Mouse (Mus musculus) heart, embryonic 12.5 days (tissue): ENCODE data around the gene Cntnap1. TPM values are rescaled to one million over a fixed set of nuclear protein-coding genes. Genes with fewer than 3 reads are reported as not detected.
"Not testable (repeated sequence)": the region's sequence is repeated elsewhere in the genome, so short reads cannot be mapped to it uniquely, and the experiment has no call there.

ENCODE experiments used
- ATAC-seq: fragments of 200-750 bp; cut with Nextera tagmentation; 2 replicates; pipeline ENCODE4 v1.8.0; 2017; ENCODE audit warnings: moderate TSS enrichment, moderate library complexity; ENCODE audit not compliant: insufficient number of reproducible peaks, low FRiP score
- H3K27ac ChIP-seq: fragments of 300-500 bp; sonication (generic); 2 replicates; pipeline ENCODE4 v1.5.1; 2016; ENCODE audit warnings: mild to moderate bottlenecking, moderate library complexity; ENCODE audit not compliant: poor library complexity, severe bottlenecking
- H3K27me3 ChIP-seq: fragments of 300-500 bp; sonication (generic); replicated peaks from 2 replicates; pipeline ENCODE4 v1.6.1; 2016; ENCODE audit warnings: mild to moderate bottlenecking, moderate library complexity
- H3K36me3 ChIP-seq: fragments of 300-500 bp; sonication (generic); 2 replicates; pipeline ENCODE4 v1.6.1; 2016; ENCODE audit warnings: mild to moderate bottlenecking, moderate library complexity
- H3K4me1 ChIP-seq: fragments of 300-500 bp; sonication (generic); replicated peaks from 2 replicates; pipeline ENCODE4 v1.6.1; 2016; ENCODE audit warnings: mild to moderate bottlenecking
- H3K4me2 ChIP-seq: fragments of 300-500 bp; sonication (generic); 2 replicates; pipeline ENCODE4 v1.6.1; 2016; ENCODE audit warnings: mild to moderate bottlenecking, moderate library complexity
- H3K4me3 ChIP-seq: fragments of 300-500 bp; sonication (generic); 2 replicates; pipeline ENCODE4 v1.5.1; 2016; ENCODE audit warnings: mild to moderate bottlenecking
- H3K9ac ChIP-seq: fragments of 300-500 bp; sonication (generic); 2 replicates; pipeline ENCODE4 v1.6.1; 2016; ENCODE audit warnings: mild to moderate bottlenecking, moderate library complexity
- H3K9me3 ChIP-seq: fragments of 300-500 bp; sonication (generic); replicated peaks from 2 replicates; pipeline ENCODE4 v1.6.1; 2016; ENCODE audit warnings: mild to moderate bottlenecking, moderate library complexity
- WGBS: fragments of 180-500 bp; shearing (Covaris S2); methylation state at CpG from one replicate; pipeline ENCODE4 v1.1.7; 2016; 5-methylcytosine and 5-hydroxymethylcytosine counted together
- polyA plus RNA-seq: library from polyadenylated mRNA; unstranded; fragments of >200 nt; fragmentation: Nextera tagmentation; extraction: Ambion mirVana; gene quantifications from 2 replicates; pipeline ENCODE4 v1.2.1, GENCODE M21; 2016

Gene Cntnap1
- polyA plus RNA-seq, result 0.37 and 0.71 TPM in 2 replicates

GRCm38 (mm10) chr11:101170354-101170810 is at the start of gene Cntnap1:
TSS of gene Cntnap1 (plus strand) at chr11:101170523.
- Histone ChIP-seq H3K9ac (peak within 1 kb of the TSS; percentile 83), H3K4me3 (peak within 1 kb of the TSS; percentile 73), H3K4me1 (peaks cover 60% of the 10 kb centered on the region)

DNA sequence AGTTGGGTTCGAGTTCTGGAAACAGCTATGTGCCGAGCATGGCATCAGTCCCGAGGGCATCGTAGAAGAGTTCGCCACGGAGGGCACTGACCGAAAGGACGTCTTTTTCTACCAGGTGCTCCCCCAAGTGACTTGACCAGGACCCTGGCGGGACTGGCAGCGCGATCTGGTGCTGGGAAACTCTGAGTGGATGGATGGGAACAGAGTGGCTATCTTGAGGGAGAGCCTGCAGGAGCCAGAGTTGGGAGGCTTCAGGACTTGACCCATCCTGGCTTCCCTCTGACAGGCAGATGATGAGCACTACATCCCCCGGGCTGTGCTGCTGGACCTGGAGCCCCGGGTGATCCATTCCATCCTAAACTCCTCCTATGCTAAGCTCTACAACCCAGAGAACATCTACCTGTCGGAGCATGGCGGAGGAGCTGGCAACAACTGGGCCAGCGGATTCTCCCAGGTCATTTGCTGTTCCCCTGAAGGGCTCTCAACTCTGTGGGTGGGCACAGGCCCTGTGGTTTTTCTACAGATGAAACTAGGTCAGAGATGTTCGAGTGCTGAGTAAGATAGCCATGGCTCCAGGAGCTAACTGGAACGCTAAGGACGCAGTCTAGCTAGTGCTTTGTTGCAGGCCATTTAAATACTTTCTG is 49.7 kb upstream of the Cntnap1 start:
- ATAC-seq, result no peak
- WGBS, result 20% methylated on average over 19 of the region's 19 CpGs
- peaks cover 38% of the 10 kb centered on the region for H3K36me3 ChIP-seq

More at GRCm38 (mm10) chr11:101170354-101170810, at the start of gene Cntnap1:
- under 1% methylated on average over 35 of the region's 35 CpGs for WGBS
- no peak for ATAC-seq
- no peaks in the 10 kb centered on the region for H3K9me3 ChIP-seq
- H3K36me3 ChIP-seq, result peaks cover 28% of the 10 kb centered on the region
- peaks cover 49% of the 10 kb centered on the region for H3K27me3 ChIP-seq
- H3K27ac ChIP-seq, result peak within 1 kb of the TSS; percentile 84
- H3K4me2 ChIP-seq, result peak within 1 kb of the TSS; percentile 89

DNA sequence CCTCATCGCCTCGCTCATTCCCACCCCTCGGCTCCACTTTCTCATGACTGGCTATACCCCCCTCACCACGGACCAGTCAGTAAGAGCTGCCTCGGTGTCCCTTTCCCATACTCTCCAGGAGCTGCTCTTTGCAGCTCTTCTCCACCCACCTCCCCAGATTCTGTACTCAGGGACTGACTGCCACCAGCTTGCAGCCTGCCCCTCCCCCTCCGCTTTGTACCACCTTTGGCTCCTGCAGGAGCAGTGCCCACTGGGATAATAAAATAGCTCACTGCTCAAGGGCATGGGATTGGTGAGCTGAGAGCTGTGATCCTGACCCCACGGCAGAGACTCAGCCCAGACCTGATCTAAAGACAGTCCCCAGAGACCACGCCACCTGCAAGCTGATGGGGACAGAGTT is 45.8 kb upstream of the Cntnap1 start:
- WGBS, result 89% methylated on average over 8 of the region's 8 CpGs
- H3K4me3 ChIP-seq, H3K9me3 ChIP-seq, H3K4me2 ChIP-seq, ATAC-seq, H3K4me1 ChIP-seq, H3K9ac ChIP-seq, H3K27ac ChIP-seq, H3K27me3 ChIP-seq: not testable (repeated sequence)
- H3K36me3 ChIP-seq, result peaks cover 56% of the 10 kb centered on the region

More for the DNA sequence above, 49.7 kb upstream of the Cntnap1 start:
- Histone ChIP-seq H3K9ac (peak overlapping the region; percentile 82), H3K9me3 (no peaks in the 10 kb centered on the region), H3K27ac (peak overlapping the region; percentile 81; the same call in 1 of the 2 replicates), H3K4me1 (peaks cover 27% of the 10 kb centered on the region), H3K4me3 (peak overlapping the region; percentile 86), H3K4me2 (peak overlapping the region; percentile 74), H3K27me3 (no peaks in the 10 kb centered on the region)

DNA sequence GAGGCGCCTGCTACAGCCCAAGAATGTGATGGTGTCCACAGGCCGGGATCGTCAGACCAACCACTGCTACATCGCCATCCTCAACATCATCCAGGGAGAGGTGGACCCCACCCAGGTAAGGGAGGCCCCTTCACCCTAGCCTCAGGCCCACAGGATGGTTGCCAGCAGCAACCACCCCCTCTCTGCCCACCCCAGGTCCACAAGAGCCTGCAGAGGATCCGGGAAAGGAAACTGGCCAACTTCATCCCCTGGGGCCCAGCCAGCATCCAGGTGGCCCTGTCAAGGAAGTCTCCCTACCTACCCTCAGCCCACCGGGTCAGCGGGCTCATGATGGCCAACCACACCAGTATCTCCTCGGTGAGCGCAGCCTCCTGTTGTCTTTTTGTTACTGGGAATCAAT is 45.3 kb upstream of the Cntnap1 start:
- H3K27me3 ChIP-seq, H3K9ac ChIP-seq, H3K4me2 ChIP-seq, H3K4me3 ChIP-seq, ATAC-seq, H3K27ac ChIP-seq, H3K9me3 ChIP-seq: not testable (repeated sequence)
- 96% methylated on average over 9 of the region's 9 CpGs for WGBS
- Histone ChIP-seq H3K36me3 (peaks cover 56% of the 10 kb centered on the region), H3K4me1 (peaks cover 12% of the 10 kb centered on the region)

DNA sequence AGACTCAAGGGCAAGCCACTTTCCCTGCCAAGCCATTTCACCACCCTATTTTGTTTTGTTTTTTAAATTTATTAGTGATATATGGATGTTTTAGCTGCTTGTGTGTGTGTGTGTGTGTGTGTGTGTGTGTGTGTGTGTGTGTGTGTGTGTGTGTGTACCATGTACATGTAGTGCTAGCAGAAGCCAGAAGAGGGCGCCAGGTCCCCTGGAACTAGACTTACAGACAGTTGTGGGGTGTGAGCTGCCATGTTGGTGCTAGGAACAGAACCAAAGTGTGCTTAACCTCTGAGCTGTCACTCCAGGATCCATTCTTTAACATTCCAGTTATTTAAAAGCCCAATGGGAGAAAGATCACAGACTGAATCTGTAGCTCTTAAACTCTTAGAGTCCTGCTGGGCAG is 43.2 kb upstream of the Cntnap1 start:
- H3K4me1 ChIP-seq, result peaks cover 11% of the 10 kb centered on the region
- H3K27ac ChIP-seq, result no peak overlapping the region
- no peaks in the 10 kb centered on the region for H3K27me3 ChIP-seq
- WGBS, result 100% methylated on average over 1 of the region's 1 CpGs
- no peak overlapping the region for H3K9ac ChIP-seq
- H3K9me3 ChIP-seq, result peaks cover 6% of the 10 kb centered on the region
- H3K36me3 ChIP-seq, result peaks cover 51% of the 10 kb centered on the region
- H3K4me3 ChIP-seq, result no peak overlapping the region
- H3K4me2 ChIP-seq, result no peak overlapping the region
- ATAC-seq, result no peak

- WGBS, result 76% methylated on average over 11 of the region's 11 CpGs
These were observed 41.2 kb upstream of the Cntnap1 start for GRCm38 (mm10) chr11:101128996-101129577.

GRCm38 (mm10) chr11:101130056-101130756 is 40.1 kb upstream of the Cntnap1 start:
- Histone ChIP-seq H3K9me3 (peaks cover 6% of the 10 kb centered on the region), H3K9ac (0 out of 2 replicates have a peak overlapping the region, but pooled peaks have one; percentile 40), H3K36me3 (peaks cover 22% of the 10 kb centered on the region), H3K4me1 (peaks cover 16% of the 10 kb centered on the region), H3K27me3 (no peaks in the 10 kb centered on the region), H3K4me3 (no peak overlapping the region), H3K4me2 (peak overlapping the region; percentile 50), H3K27ac (peak overlapping the region; percentile 88)
- 22% methylated on average over 18 of the region's 18 CpGs for WGBS
- ATAC-seq, result peak; percentile 41; the same call in 1 of the 2 replicates

More at GRCm38 (mm10) chr11:101128996-101129577, 41.2 kb upstream of the Cntnap1 start:
- no peak overlapping the region for H3K4me3 ChIP-seq
- H3K36me3 ChIP-seq, result peaks cover 31% of the 10 kb centered on the region
- no peak overlapping the region for H3K4me2 ChIP-seq
- H3K4me1 ChIP-seq, result peaks cover 11% of the 10 kb centered on the region
- no peak for ATAC-seq
- no peaks in the 10 kb centered on the region for H3K27me3 ChIP-seq
- peaks cover 6% of the 10 kb centered on the region for H3K9me3 ChIP-seq
- no peak overlapping the region for H3K27ac ChIP-seq
- H3K9ac ChIP-seq, result no peak overlapping the region

- H3K36me3 ChIP-seq, result peaks cover 12% of the 10 kb centered on the region
- H3K4me2 ChIP-seq, result no peak overlapping the region
- H3K27ac ChIP-seq, result no peak overlapping the region
- H3K9ac ChIP-seq, result no peak overlapping the region
- ATAC-seq, result no peak
- no peaks in the 10 kb centered on the region for H3K27me3 ChIP-seq
- H3K4me3 ChIP-seq, result no peak overlapping the region
- peaks cover 6% of the 10 kb centered on the region for H3K9me3 ChIP-seq
- H3K4me1 ChIP-seq, result peaks cover 16% of the 10 kb centered on the region
- 69% methylated on average over 2 of the region's 2 CpGs for WGBS
These were observed 39.1 kb upstream of the Cntnap1 start for GRCm38 (mm10) chr11:101131187-101131586.

- Histone ChIP-seq H3K4me3 (no peak overlapping the region), H3K9me3 (peaks cover 6% of the 10 kb centered on the region), H3K4me1 (peaks cover 16% of the 10 kb centered on the region), H3K9ac (no peak overlapping the region), H3K4me2 (no peak overlapping the region), H3K27me3 (no peaks in the 10 kb centered on the region), H3K27ac (no peak overlapping the region), H3K36me3 (peaks cover 7% of the 10 kb centered on the region)
- no peak for ATAC-seq
- WGBS, result 89% methylated on average over 6 of the region's 6 CpGs
These were observed 38.6 kb upstream of the Cntnap1 start for GRCm38 (mm10) chr11:101131701-101132100.

DNA sequence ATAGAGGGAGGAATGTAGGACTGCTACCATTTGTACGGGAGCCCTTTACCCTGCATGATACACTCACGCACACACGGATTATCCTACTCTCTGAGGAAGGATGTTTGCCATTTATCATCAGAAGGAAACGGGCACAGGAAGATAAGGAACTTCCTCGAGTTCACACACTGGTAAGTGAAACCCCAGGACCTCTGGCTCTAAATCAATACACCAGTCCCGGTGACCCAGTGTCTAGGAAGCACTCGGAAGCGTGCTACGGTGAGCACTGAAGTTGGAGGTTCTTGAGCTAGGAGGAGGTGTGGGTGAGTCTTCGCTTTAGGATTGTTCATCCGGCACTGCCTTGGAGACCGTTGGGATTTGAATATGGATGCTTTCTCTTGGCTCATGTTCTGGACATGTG is 37.3 kb upstream of the Cntnap1 start:
- no peak overlapping the region for H3K4me2 ChIP-seq
- WGBS, result 43% methylated on average over 12 of the region's 12 CpGs
- no peaks in the 10 kb centered on the region for H3K9me3 ChIP-seq
- H3K9ac ChIP-seq, result no peak overlapping the region
- no peaks in the 10 kb centered on the region for H3K36me3 ChIP-seq
- ATAC-seq, result no peak
- no peak overlapping the region for H3K4me3 ChIP-seq
- H3K27ac ChIP-seq, result no peak overlapping the region
- H3K4me1 ChIP-seq, result peaks cover 16% of the 10 kb centered on the region
- no peaks in the 10 kb centered on the region for H3K27me3 ChIP-seq

DNA sequence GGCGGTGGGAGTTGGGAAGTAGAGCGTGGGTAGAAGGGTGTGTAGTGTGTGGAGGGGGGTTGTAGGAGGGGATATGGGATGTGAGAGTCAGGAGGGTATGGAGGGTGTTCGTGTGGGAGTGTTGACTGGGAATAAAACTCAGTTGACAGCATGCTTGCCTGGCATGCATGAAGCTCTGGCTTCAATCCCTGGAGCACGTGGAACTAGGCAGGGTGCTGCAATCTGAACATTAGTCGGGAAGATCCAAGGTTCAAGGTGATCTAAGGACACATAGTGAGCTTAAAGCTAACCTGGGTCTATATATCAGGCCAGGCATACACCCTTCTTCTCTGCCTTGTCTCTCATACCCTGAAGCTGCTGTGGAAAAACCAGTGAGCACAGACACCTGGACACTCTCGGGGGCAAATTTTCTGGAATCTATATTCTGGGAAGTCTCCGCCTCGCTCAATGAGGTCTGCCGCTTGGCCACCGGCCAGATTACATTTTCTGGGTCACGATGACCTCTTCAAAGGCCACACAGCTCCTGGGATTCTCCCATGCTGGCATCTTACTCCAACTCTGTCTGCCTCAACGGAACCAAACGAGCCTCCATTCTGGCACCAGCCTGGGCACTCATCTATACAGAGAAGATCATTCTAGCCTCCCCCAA is 36.0 kb upstream of the Cntnap1 start:
- H3K4me3 ChIP-seq, result no peak overlapping the region
- no peak for ATAC-seq
- H3K4me2 ChIP-seq, result no peak overlapping the region
- no peak overlapping the region for H3K27ac ChIP-seq
- no peaks in the 10 kb centered on the region for H3K36me3 ChIP-seq
- 71% methylated on average over 13 of the region's 13 CpGs for WGBS
- H3K9ac ChIP-seq, result no peak overlapping the region
- H3K9me3 ChIP-seq, result no peaks in the 10 kb centered on the region
- H3K27me3 ChIP-seq, result no peaks in the 10 kb centered on the region
- peaks cover 22% of the 10 kb centered on the region for H3K4me1 ChIP-seq
